Mouse (Mus musculus) myocyte (in vitro differentiated cells): ENCODE measurements around the gene Cyp11a1.

Source experiments
- CEBPB ChIP-seq: IDR thresholded peaks from 2 replicates; pipeline ENCODE4 v1.6.1; 2011; ENCODE audit warnings: mild to moderate bottlenecking, moderate library complexity; ENCODE audit not compliant: poor library complexity, insufficient read depth, severe bottlenecking
- E2F4 ChIP-seq: IDR thresholded peaks from one replicate; pipeline ENCODE4 v1.6.1; 2011; ENCODE audit warnings: mild to moderate bottlenecking, control low read depth, moderate library complexity; ENCODE audit not compliant: insufficient read depth
- MAX ChIP-seq: IDR thresholded peaks from one replicate; pipeline ENCODE4 v1.6.1; 2011; ENCODE audit warnings: low read depth, mild to moderate bottlenecking, control low read depth
- MYOD1 ChIP-seq, 3 experiments: IDR thresholded peaks; one replicate each; pipeline ENCODE4 v1.6.1; 2011; ENCODE audit warnings: control low read depth in 2 of 3, low read depth in 2 of 3, mild to moderate bottlenecking in 2 of 3, moderate library complexity in 1 of 3; ENCODE audit not compliant: insufficient read length in 2 of 3, control insufficient read depth in 1 of 3
- MYOG ChIP-seq, 3 experiments: IDR thresholded peaks; one replicate each; pipeline ENCODE4 v1.6.1; 2011; ENCODE audit warnings: control low read depth in 2 of 3, low read depth in 2 of 3, mild to moderate bottlenecking in 2 of 3; ENCODE audit not compliant: insufficient read length in 2 of 3, control insufficient read depth in 1 of 3, insufficient read depth in 1 of 3
- POLR2A ChIP-seq: IDR thresholded peaks from one replicate; pipeline ENCODE4 v1.6.1; 2011; ENCODE audit warnings: low read depth, mild to moderate bottlenecking, control low read depth, moderate library complexity; ENCODE audit not compliant: insufficient read length
- POLR2AphosphoS2 ChIP-seq: IDR thresholded peaks from one replicate; pipeline ENCODE4 v1.6.1; 2011; ENCODE audit warnings: low read depth, control low read depth; ENCODE audit not compliant: insufficient read length
- TCF12 ChIP-seq: IDR thresholded peaks from one replicate; pipeline ENCODE4 v1.6.1; 2011; ENCODE audit warnings: mild to moderate bottlenecking, control low read depth; ENCODE audit not compliant: poor library complexity, insufficient read depth, severe bottlenecking
- TCF3 ChIP-seq: IDR thresholded peaks from one replicate; pipeline ENCODE4 v1.6.1; 2011; ENCODE audit warnings: low read depth, control low read depth; ENCODE audit not compliant: insufficient read length
- USF1 ChIP-seq: IDR thresholded peaks from one replicate; pipeline ENCODE4 v1.6.1; 2011; ENCODE audit warnings: low read depth, mild to moderate bottlenecking, control low read depth, moderate library complexity

GRCm38 (mm10) chr9:58063531-58063930, 57.3 kb downstream of the Cyp11a1 start, which contains the start of gene Stra6:
- TF ChIP-seq POLR2A (no peak), TCF12 (no peak), MYOG (IDR thresholded peaks at IDR 0.05; ENCODE audit: control insufficient read depth in 1 of 3, insufficient read depth in 1 of 3, insufficient read length in 2 of 3, low read depth in 2 of 3) (no peak), MYOD1 (IDR thresholded peaks at IDR 0.05; ENCODE audit: control insufficient read depth in 1 of 3, insufficient read length in 2 of 3, low read depth in 2 of 3) (no peak), MAX (no peak), TCF3 (no peak), USF1 (no peak), POLR2AphosphoS2 (no peak), E2F4 (no peak), CEBPB (no peak)
